Mouse (Mus musculus) intestine, embryonic 14.5 days (tissue): ENCODE measurements around the gene Zfp658. TPM values are rescaled to one million over a fixed set of nuclear protein-coding genes. Genes with fewer than 3 reads are reported as not detected.

Experiments
- ATAC-seq: fragments of 200-750 bp; cut with Nextera tagmentation; replicated peaks from 2 replicates; pipeline ENCODE4 v1.8.0; 2017; ENCODE audit warnings: low read depth, moderate number of reproducible peaks, moderate TSS enrichment, moderate library complexity; ENCODE audit not compliant: low FRiP score, low TSS enrichment
- DNase-seq: peaks from one replicate; pipeline ENCODE4 v3.0.0-alpha.2; 2018; ENCODE audit warnings: low spot score
- H3K27ac ChIP-seq: fragments of 300-500 bp; sonication (generic); 2 replicates; pipeline ENCODE4 v1.5.1; 2014; ENCODE audit warnings: low read depth, mild to moderate bottlenecking, control low read depth
- H3K27me3 ChIP-seq: fragments of 300-500 bp; sonication (generic); replicated peaks from 2 replicates; pipeline ENCODE4 v1.6.1; 2014; ENCODE audit warnings: low read length, control low read depth; ENCODE audit not compliant: control insufficient read depth, insufficient read depth
- H3K36me3 ChIP-seq: fragments of 300-500 bp; sonication (generic); 2 replicates; pipeline ENCODE4 v1.6.1; 2014; ENCODE audit warnings: low read length, control low read depth; ENCODE audit not compliant: control insufficient read depth, insufficient read depth
- H3K4me1 ChIP-seq: fragments of 300-500 bp; sonication (generic); replicated peaks from 2 replicates; pipeline ENCODE4 v1.6.1; 2014; ENCODE audit warnings: low read length, control low read depth, mixed read lengths; ENCODE audit not compliant: control insufficient read depth, insufficient read depth
- H3K4me2 ChIP-seq: fragments of 300-500 bp; sonication (generic); 2 replicates; pipeline ENCODE4 v1.6.1; 2014; ENCODE audit warnings: low read length
- H3K4me3 ChIP-seq: fragments of 300-500 bp; sonication (generic); 2 replicates; pipeline ENCODE4 v1.5.1; 2014; ENCODE audit warnings: low read depth, low read length, control low read depth, mixed read lengths
- H3K9ac ChIP-seq: fragments of 300-500 bp; sonication (generic); 2 replicates; pipeline ENCODE4 v1.6.1; 2014; ENCODE audit warnings: mild to moderate bottlenecking, low read length
- H3K9me3 ChIP-seq: fragments of 300-500 bp; sonication (generic); 2 replicates; pipeline ENCODE4 v1.6.1; 2016; ENCODE audit warnings: low read length, control low read depth; ENCODE audit not compliant: control insufficient read depth
- WGBS: fragments of 180-500 bp; shearing (Covaris S2); extraction: QIAGEN DNeasy Blood & Tissue Kit; methylation state at CpG from one replicate; pipeline ENCODE4 v1.1.7; 2014; 5-methylcytosine and 5-hydroxymethylcytosine counted together
- polyA plus RNA-seq: library from polyadenylated mRNA; unstranded; fragments of >200 nt; fragmentation: Nextera tagmentation; extraction: Ambion mirVana; gene quantifications from 2 replicates; pipeline ENCODE4 v1.2.1, GENCODE M21; 2014

Gene Zfp658
- polyA plus RNA-seq, 1 experiment from 2014 or later: 3.4 TPM

- no peak for ATAC-seq
- Histone ChIP-seq H3K36me3 (no peaks in the 10 kb centered on the region), H3K4me3 (no peak within 1 kb of the TSS), H3K4me2 (no peak within 1 kb of the TSS), H3K4me1 (no peaks in the 10 kb centered on the region), H3K9ac (no peak within 1 kb of the TSS), H3K9me3 (no peaks in the 10 kb centered on the region), H3K27me3 (no peaks in the 10 kb centered on the region), H3K27ac (no peak within 1 kb of the TSS)
- no peak for DNase-seq
- 71% methylated on average over 7 of the region's 7 CpGs for WGBS
These were observed 17.7 kb upstream of the Zfp658 start, which contains the start of gene Cd33 for GRCm38 (mm10) chr7:43544225-43544977. TSS of gene Cd33 (minus strand) at chr7:43544428.

DNA sequence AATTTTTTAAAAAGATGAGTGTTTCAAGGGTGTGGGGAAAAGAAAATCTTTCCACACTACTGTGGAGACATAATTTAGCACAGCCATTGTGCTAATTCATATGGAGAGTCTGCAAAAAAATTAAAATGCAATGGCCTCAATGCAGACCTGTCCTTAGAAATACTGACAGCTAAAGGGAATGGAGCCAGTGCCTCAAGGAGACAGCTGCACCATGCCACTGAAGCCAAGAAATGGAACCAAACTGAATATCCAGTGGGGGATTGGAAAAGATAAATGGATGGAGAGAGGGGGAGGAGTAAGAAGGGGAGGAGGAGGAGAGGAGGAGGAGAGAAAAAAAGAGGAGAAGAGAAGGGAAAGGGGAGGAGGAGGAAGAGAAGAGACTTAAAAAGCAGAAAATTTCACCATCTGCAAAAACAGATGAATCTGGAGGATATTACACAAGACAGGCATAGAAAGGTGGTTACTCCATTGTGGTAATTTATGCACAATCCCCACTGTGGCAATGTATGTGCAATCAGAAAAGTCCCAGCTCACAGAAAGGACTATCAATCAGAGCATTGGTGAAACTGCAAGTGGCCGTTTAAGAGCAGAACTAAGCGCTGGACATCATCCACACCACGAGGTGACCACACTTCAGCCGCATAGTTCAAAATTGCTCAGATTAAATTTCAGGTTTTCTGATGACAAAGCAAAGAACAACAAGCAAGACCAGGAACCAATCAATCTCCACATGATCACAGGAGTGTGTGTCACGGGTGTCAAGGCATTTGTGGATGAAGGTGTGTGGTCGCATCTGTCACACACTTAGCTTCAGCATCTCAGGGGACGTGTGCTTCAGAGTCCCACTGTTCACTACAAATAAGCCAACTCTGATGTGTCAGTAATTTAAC is 16.2 kb upstream of the Zfp658 start:
- Histone ChIP-seq H3K27ac (no peak overlapping the region), H3K4me2 (no peak overlapping the region), H3K9ac (no peak overlapping the region), H3K4me1 (no peaks in the 10 kb centered on the region), H3K9me3 (no peaks in the 10 kb centered on the region), H3K36me3 (no peaks in the 10 kb centered on the region), H3K4me3 (no peak overlapping the region), H3K27me3 (no peaks in the 10 kb centered on the region)
- DNase-seq (no peak), ATAC-seq (no peak)
- 64% methylated on average over 7 of the region's 7 CpGs for WGBS

DNA sequence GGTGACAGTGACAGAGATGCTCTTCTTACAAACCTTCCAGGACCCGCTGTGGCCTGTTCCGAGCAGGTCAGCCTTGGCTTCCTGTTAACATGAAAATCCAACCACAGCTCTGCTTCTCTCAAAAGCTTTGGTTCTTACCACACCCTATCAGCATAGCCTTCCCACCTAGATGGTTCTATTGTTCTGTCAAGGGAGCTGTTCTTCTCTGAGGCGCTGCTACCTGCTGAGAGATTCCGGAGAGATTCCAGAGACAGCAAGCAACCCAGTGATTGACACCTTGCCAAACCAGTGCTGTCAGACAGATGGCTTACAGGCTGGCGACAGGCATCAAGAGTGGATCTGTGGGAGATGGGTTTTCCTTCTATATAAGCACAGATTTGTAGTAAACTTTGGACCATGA is 14.4 kb upstream of the Zfp658 start:
- no peaks in the 10 kb centered on the region for H3K36me3 ChIP-seq
- 29% methylated on average over 5 of the region's 5 CpGs for WGBS
- no peak overlapping the region for H3K27ac ChIP-seq
- no peak overlapping the region for H3K4me3 ChIP-seq
- no peak overlapping the region for H3K4me2 ChIP-seq
- H3K4me1 ChIP-seq: no peaks in the 10 kb centered on the region
- no peaks in the 10 kb centered on the region for H3K9me3 ChIP-seq
- no peaks in the 10 kb centered on the region for H3K27me3 ChIP-seq
- no peak for ATAC-seq
- no peak for DNase-seq
- no peak overlapping the region for H3K9ac ChIP-seq

DNA sequence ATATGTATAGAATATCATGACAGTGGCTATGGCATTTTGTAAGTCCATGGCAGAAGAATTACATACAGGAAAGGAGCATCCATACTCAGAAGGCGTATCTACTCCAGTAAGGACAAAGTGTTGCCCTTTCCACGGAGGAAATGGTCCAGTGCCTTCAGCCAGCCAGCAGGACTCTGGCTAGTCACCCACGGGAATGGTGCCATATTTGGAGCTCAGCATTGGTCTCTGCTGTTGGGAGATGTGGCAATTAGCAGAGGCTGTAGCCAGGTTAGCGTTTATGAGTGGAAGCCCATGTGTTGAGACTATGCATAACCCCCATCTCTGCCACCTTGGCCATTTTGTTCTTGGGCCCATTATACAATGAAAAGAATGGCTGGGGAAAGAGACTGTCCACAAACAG is 13.8 kb upstream of the Zfp658 start:
- H3K27ac ChIP-seq: no peak overlapping the region
- H3K4me3 ChIP-seq: no peak overlapping the region
- no peak overlapping the region for H3K9ac ChIP-seq
- WGBS: 74% methylated on average over 4 of the region's 4 CpGs
- no peak for DNase-seq
- no peaks in the 10 kb centered on the region for H3K36me3 ChIP-seq
- H3K9me3 ChIP-seq: no peaks in the 10 kb centered on the region
- H3K4me2 ChIP-seq: no peak overlapping the region
- ATAC-seq: no peak
- no peaks in the 10 kb centered on the region for H3K4me1 ChIP-seq
- no peaks in the 10 kb centered on the region for H3K27me3 ChIP-seq

GRCm38 (mm10) chr7:43553153-43553552 is 8.9 kb upstream of the Zfp658 start:
- Histone ChIP-seq H3K4me2 (no peak overlapping the region), H3K36me3 (no peaks in the 10 kb centered on the region), H3K9ac (no peak overlapping the region), H3K4me1 (no peaks in the 10 kb centered on the region), H3K27me3 (no peaks in the 10 kb centered on the region), H3K27ac (no peak overlapping the region), H3K9me3 (no peaks in the 10 kb centered on the region), H3K4me3 (no peak overlapping the region)
- ATAC-seq (no peak), DNase-seq (no peak)
- 72% methylated on average over 4 of the region's 4 CpGs for WGBS

GRCm38 (mm10) chr7:43554550-43554949 is 7.5 kb upstream of the Zfp658 start:
- WGBS: 50% methylated on average over 3 of the region's 3 CpGs
- ATAC-seq (no peak), DNase-seq (no peak)
- H3K27ac ChIP-seq: no peak overlapping the region
- H3K4me1 ChIP-seq: no peaks in the 10 kb centered on the region
- H3K4me2 ChIP-seq: no peak overlapping the region
- H3K9ac ChIP-seq: no peak overlapping the region
- H3K4me3 ChIP-seq: no peak overlapping the region
- H3K27me3 ChIP-seq: no peaks in the 10 kb centered on the region
- no peaks in the 10 kb centered on the region for H3K36me3 ChIP-seq
- no peaks in the 10 kb centered on the region for H3K9me3 ChIP-seq

DNA sequence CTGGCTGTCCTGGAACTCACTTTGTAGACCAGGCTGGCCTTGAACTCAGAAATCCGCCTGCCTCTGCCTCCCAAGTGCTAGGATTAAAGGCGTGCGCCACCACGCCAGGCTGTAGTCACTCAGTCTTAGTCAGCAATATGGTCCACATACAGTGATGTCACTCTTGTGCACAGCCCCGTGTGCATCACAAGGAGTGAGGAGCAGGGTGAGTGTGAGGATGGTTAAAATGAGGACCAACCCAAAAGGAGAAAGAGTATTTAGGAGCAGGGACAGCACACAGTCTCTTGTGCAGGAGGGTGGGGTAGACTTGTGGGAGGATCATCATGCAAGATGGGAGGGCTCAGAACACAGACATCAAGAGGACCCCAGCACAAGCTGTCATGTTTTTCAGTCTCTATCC is 6.7 kb upstream of the Zfp658 start:
- Histone ChIP-seq H3K27ac (no peak overlapping the region), H3K36me3 (no peaks in the 10 kb centered on the region), H3K9ac (no peak overlapping the region), H3K4me1 (no peaks in the 10 kb centered on the region), H3K9me3 (no peaks in the 10 kb centered on the region), H3K4me2 (no peak overlapping the region), H3K27me3 (no peaks in the 10 kb centered on the region), H3K4me3 (no peak overlapping the region)
- no peak for DNase-seq
- WGBS: 88% methylated on average over 5 of the region's 5 CpGs
- ATAC-seq: no peak

GRCm38 (mm10) chr7:43556901-43557300 is 5.2 kb upstream of the Zfp658 start:
- 40% methylated on average over 1 of the region's 1 CpGs for WGBS
- H3K9me3 ChIP-seq: no peaks in the 10 kb centered on the region
- H3K9ac ChIP-seq: no peak overlapping the region
- no peak overlapping the region for H3K27ac ChIP-seq
- no peak for DNase-seq
- no peaks in the 10 kb centered on the region for H3K4me1 ChIP-seq
- H3K4me2 ChIP-seq: no peak overlapping the region
- H3K4me3 ChIP-seq: no peak overlapping the region
- no peaks in the 10 kb centered on the region for H3K36me3 ChIP-seq
- H3K27me3 ChIP-seq: no peaks in the 10 kb centered on the region
- ATAC-seq: no peak
